Mouse (Mus musculus) kidney, embryonic 16.5 days (tissue): ENCODE measurements around the gene Stip1. TPM values are rescaled to one million over a fixed set of nuclear protein-coding genes. Genes with fewer than 3 reads are reported as not detected.
A peak's percentile ranks its signal among the peaks of the same experiment; 100 is the strongest.

Experiments used
- ATAC-seq: fragments of 200-750 bp; cut with Nextera tagmentation; 2 replicates; pipeline ENCODE4 v1.8.0; 2017; ENCODE audit warnings: moderate TSS enrichment; ENCODE audit not compliant: low FRiP score, low TSS enrichment
- H3K27ac ChIP-seq: fragments of 300-500 bp; sonication (generic); 2 replicates; pipeline ENCODE4 v1.5.1; 2014; ENCODE audit warnings: low read length
- H3K27me3 ChIP-seq: fragments of 300-500 bp; sonication (generic); 2 replicates; pipeline ENCODE4 v1.6.1; 2014; ENCODE audit warnings: low read length, control low read depth, mixed read lengths; ENCODE audit not compliant: insufficient read depth
- H3K36me3 ChIP-seq: fragments of 300-500 bp; sonication (generic); 2 replicates; pipeline ENCODE4 v1.6.1; 2014; ENCODE audit warnings: low read length, control low read depth, mixed read lengths; ENCODE audit not compliant: insufficient read depth
- H3K4me1 ChIP-seq: fragments of 300-500 bp; sonication (generic); 2 replicates; pipeline ENCODE4 v1.6.1; 2014; ENCODE audit warnings: low read length, control low read depth, mixed read lengths; ENCODE audit not compliant: insufficient read depth
- H3K4me2 ChIP-seq: fragments of 300-500 bp; sonication (generic); replicated peaks from 2 replicates; pipeline ENCODE4 v1.6.1; 2014; ENCODE audit warnings: low read depth, low read length
- H3K4me3 ChIP-seq: fragments of 300-500 bp; sonication (generic); 2 replicates; pipeline ENCODE4 v1.5.1; 2014; ENCODE audit warnings: mild to moderate bottlenecking, low read length
- H3K9ac ChIP-seq: fragments of 300-500 bp; sonication (generic); replicated peaks from 2 replicates; pipeline ENCODE4 v1.6.1; 2014; ENCODE audit warnings: low read length
- H3K9me3 ChIP-seq: fragments of 300-500 bp; sonication (generic); 2 replicates; pipeline ENCODE4 v1.6.1; 2016; ENCODE audit warnings: low read length, control low read depth
- WGBS: fragments of 180-500 bp; shearing (Covaris S2); extraction: QIAGEN DNeasy Blood & Tissue Kit; methylation state at CpG from one replicate; pipeline ENCODE4 v1.1.7; 2014; 5-methylcytosine and 5-hydroxymethylcytosine counted together
- polyA plus RNA-seq: library from polyadenylated mRNA; unstranded; fragments of >200 nt; fragmentation: Nextera tagmentation; extraction: Ambion mirVana; gene quantifications from 2 replicates; pipeline ENCODE4 v1.2.1, GENCODE M21; 2015

Stip1 gene
- polyA plus RNA-seq, 1 experiment from 2014 or later = 305 TPM

GRCm38 (mm10) chr19:7066034-7066827, 26.5 kb upstream of the Stip1 start:
- ATAC-seq = no peak
- H3K36me3 ChIP-seq = no peaks in the 10 kb centered on the region

GRCm38 (mm10) chr19:7064571-7064970, 24.8 kb upstream of the Stip1 start:
- H3K9me3 ChIP-seq = no peaks in the 10 kb centered on the region
- no peak overlapping the region for H3K27ac ChIP-seq
- H3K4me2 ChIP-seq = no peak overlapping the region
- 3% methylated on average over 3 of the region's 3 CpGs for WGBS
- peaks cover 34% of the 10 kb centered on the region for H3K4me1 ChIP-seq
- H3K27me3 ChIP-seq = 0 out of 2 replicates have a peak, but pooled peaks cover 10% of the 10 kb centered on the region
- H3K9ac ChIP-seq = no peak overlapping the region
- no peaks in the 10 kb centered on the region for H3K36me3 ChIP-seq
- 0 out of 2 replicates have a peak, but pooled peaks have one; percentile 43 for ATAC-seq
- no peak overlapping the region for H3K4me3 ChIP-seq

More at GRCm38 (mm10) chr19:7066034-7066827, 26.5 kb upstream of the Stip1 start:
- Histone ChIP-seq H3K9ac (0 out of 2 replicates have a peak overlapping the region, but pooled peaks have one; percentile 5), H3K27ac (0 out of 2 replicates have a peak overlapping the region, but pooled peaks have one; percentile 40), H3K4me2 (peak overlapping the region; percentile 17; the same call in 1 of the 2 replicates), H3K4me3 (no peak overlapping the region), H3K4me1 (peaks cover 51% of the 10 kb centered on the region), H3K27me3 (0 out of 2 replicates have a peak, but pooled peaks cover 10% of the 10 kb centered on the region), H3K9me3 (no peaks in the 10 kb centered on the region)
- 35% methylated on average over 15 of the region's 15 CpGs for WGBS

GRCm38 (mm10) chr19:7062916-7063315, 23.1 kb upstream of the Stip1 start:
- Histone ChIP-seq H3K27me3 (0 out of 2 replicates have a peak, but pooled peaks cover 10% of the 10 kb centered on the region), H3K4me1 (peaks cover 26% of the 10 kb centered on the region), H3K36me3 (no peaks in the 10 kb centered on the region), H3K9ac (no peak overlapping the region), H3K9me3 (no peaks in the 10 kb centered on the region), H3K4me2 (no peak overlapping the region), H3K4me3 (no peak overlapping the region), H3K27ac (no peak overlapping the region)
- no peak for ATAC-seq
- WGBS = 90% methylated on average over 8 of the region's 8 CpGs

GRCm38 (mm10) chr19:7062110-7062509, 22.3 kb upstream of the Stip1 start:
- WGBS = 83% methylated on average over 5 of the region's 5 CpGs
- ATAC-seq = no peak

GRCm38 (mm10) chr19:7058541-7058940, 18.8 kb upstream of the Stip1 start:
- Histone ChIP-seq H3K4me3 (peak overlapping the region; percentile 60), H3K9me3 (no peaks in the 10 kb centered on the region), H3K27ac (no peak overlapping the region), H3K9ac (no peak overlapping the region), H3K4me1 (peaks cover 31% of the 10 kb centered on the region), H3K27me3 (no peaks in the 10 kb centered on the region), H3K4me2 (peak overlapping the region; percentile 79), H3K36me3 (no peaks in the 10 kb centered on the region)
- WGBS = 70% methylated on average over 6 of the region's 6 CpGs
- ATAC-seq = no peak

More at GRCm38 (mm10) chr19:7062110-7062509, 22.3 kb upstream of the Stip1 start:
- Histone ChIP-seq H3K4me2 (no peak overlapping the region), H3K9me3 (no peaks in the 10 kb centered on the region), H3K36me3 (no peaks in the 10 kb centered on the region), H3K4me3 (no peak overlapping the region), H3K27ac (no peak overlapping the region), H3K9ac (no peak overlapping the region), H3K27me3 (0 out of 2 replicates have a peak, but pooled peaks cover 2% of the 10 kb centered on the region), H3K4me1 (peaks cover 25% of the 10 kb centered on the region)

- H3K9ac ChIP-seq = peak overlapping the region; percentile 67
- ATAC-seq = peak; percentile 80
Observed at GRCm38 (mm10) chr19:7057722-7058207, 18.0 kb upstream of the Stip1 start.

GRCm38 (mm10) chr19:7057126-7057721, 17.5 kb upstream of the Stip1 start:
- H3K9ac ChIP-seq = peak overlapping the region; percentile 67
- H3K4me3 ChIP-seq = peak overlapping the region; percentile 60
- H3K9me3 ChIP-seq = no peaks in the 10 kb centered on the region
- no peaks in the 10 kb centered on the region for H3K36me3 ChIP-seq
- H3K27ac ChIP-seq = peak overlapping the region; percentile 70
- peak; percentile 24 for ATAC-seq
- WGBS = 2% methylated on average over 16 of the region's 16 CpGs
- H3K4me1 ChIP-seq = peaks cover 31% of the 10 kb centered on the region
- H3K4me2 ChIP-seq = peak overlapping the region; percentile 79
- no peaks in the 10 kb centered on the region for H3K27me3 ChIP-seq

More at GRCm38 (mm10) chr19:7057722-7058207, 18.0 kb upstream of the Stip1 start:
- no peaks in the 10 kb centered on the region for H3K36me3 ChIP-seq
- peak overlapping the region; percentile 70 for H3K27ac ChIP-seq
- no peaks in the 10 kb centered on the region for H3K9me3 ChIP-seq
- H3K27me3 ChIP-seq = no peaks in the 10 kb centered on the region
- H3K4me2 ChIP-seq = peak overlapping the region; percentile 79
- H3K4me3 ChIP-seq = peak overlapping the region; percentile 60
- WGBS = under 1% methylated on average over 15 of the region's 15 CpGs
- H3K4me1 ChIP-seq = peaks cover 31% of the 10 kb centered on the region

GRCm38 (mm10) chr19:7056248-7057087, 16.7 kb upstream of the Stip1 start, which contains the start of gene Macrod1:
TSS of gene Macrod1 (plus strand) at chr19:7056810.
- ATAC-seq = peak; percentile 62
- Histone ChIP-seq H3K36me3 (no peaks in the 10 kb centered on the region), H3K9ac (peak within 1 kb of the TSS; percentile 67), H3K4me3 (peak within 1 kb of the TSS; percentile 60), H3K4me1 (peaks cover 31% of the 10 kb centered on the region), H3K27me3 (no peaks in the 10 kb centered on the region), H3K4me2 (peak within 1 kb of the TSS; percentile 79), H3K27ac (peak within 1 kb of the TSS; percentile 70), H3K9me3 (no peaks in the 10 kb centered on the region)
- under 1% methylated on average over 72 of the region's 72 CpGs for WGBS

- H3K27me3 ChIP-seq = no peaks in the 10 kb centered on the region
- no peak overlapping the region for H3K9ac ChIP-seq
- H3K9me3 ChIP-seq = no peaks in the 10 kb centered on the region
- H3K36me3 ChIP-seq = no peaks in the 10 kb centered on the region
- no peak overlapping the region for H3K4me2 ChIP-seq
- peaks cover 31% of the 10 kb centered on the region for H3K4me1 ChIP-seq
- H3K4me3 ChIP-seq = no peak overlapping the region
- 0 out of 2 replicates have a peak overlapping the region, but pooled peaks have one; percentile 17 for H3K27ac ChIP-seq
- WGBS = 53% methylated on average over 3 of the region's 3 CpGs
- no peak for ATAC-seq
Observed at GRCm38 (mm10) chr19:7055173-7055572, 15.4 kb upstream of the Stip1 start.
